Mouse (Mus musculus) stomach, postnatal 0 days (tissue): Measurements from ENCODE around the gene Pcsk5. TPM values are rescaled to one million over a fixed set of nuclear protein-coding genes. Genes with fewer than 3 reads are reported as not detected.

ENCODE experiments used
- ATAC-seq: fragments of 200-750 bp; cut with Nextera tagmentation; 2 replicates; pipeline ENCODE4 v1.8.0; 2017; ENCODE audit not compliant: low FRiP score, low TSS enrichment
- DNase-seq: peaks from one replicate; pipeline ENCODE4 v3.0.0-alpha.2; 2016; ENCODE audit warnings: low spot score
- H3K27ac ChIP-seq: fragments of 300-500 bp; sonication (generic); replicated peaks from 2 replicates; pipeline ENCODE4 v1.5.1; 2014; ENCODE audit warnings: mild to moderate bottlenecking, control low read depth
- H3K27me3 ChIP-seq: fragments of 300-500 bp; sonication (generic); 2 replicates; pipeline ENCODE4 v1.6.1; 2014; ENCODE audit warnings: low read length; ENCODE audit not compliant: control insufficient read depth, insufficient read depth
- H3K36me3 ChIP-seq: fragments of 300-500 bp; sonication (generic); 2 replicates; pipeline ENCODE4 v1.6.1; 2014; ENCODE audit warnings: low read length, mixed read lengths; ENCODE audit not compliant: control insufficient read depth, insufficient read depth
- H3K4me1 ChIP-seq: fragments of 300-500 bp; sonication (generic); replicated peaks from 2 replicates; pipeline ENCODE4 v1.6.1; 2014; ENCODE audit warnings: antibody characterized with exemption; ENCODE audit not compliant: control insufficient read depth, insufficient read depth
- H3K4me2 ChIP-seq: fragments of 300-500 bp; sonication (generic); replicated peaks from 2 replicates; pipeline ENCODE4 v1.6.1; 2014; ENCODE audit warnings: low read depth, mild to moderate bottlenecking, control low read depth, moderate library complexity
- H3K4me3 ChIP-seq: fragments of 300-500 bp; sonication (generic); 2 replicates; pipeline ENCODE4 v1.5.1; 2014; ENCODE audit warnings: low read depth, low read length, control low read depth
- H3K9ac ChIP-seq: fragments of 300-500 bp; sonication (generic); 2 replicates; pipeline ENCODE4 v1.6.1; 2014; ENCODE audit warnings: mild to moderate bottlenecking, low read length, control low read depth, mixed read lengths
- H3K9me3 ChIP-seq: fragments of 300-500 bp; sonication (generic); 2 replicates; pipeline ENCODE4 v1.6.1; 2016; ENCODE audit warnings: low read length; ENCODE audit not compliant: control insufficient read depth
- CTCF ChIP-seq: IDR thresholded peaks from 2 replicates; pipeline ENCODE4 v1.5.1; 2016; ENCODE audit warnings: antibody characterized with exemption, low read depth, mild to moderate bottlenecking, moderate library complexity
- EP300 ChIP-seq: optimal IDR thresholded peaks from 2 replicates; pipeline ENCODE3; 2016; ENCODE audit warnings: antibody characterized with exemption
- WGBS: fragments of 180-500 bp; shearing (Covaris S2); extraction: QIAGEN DNeasy Blood & Tissue Kit; methylation state at CpG from one replicate; pipeline ENCODE4 v1.1.7; 2014; 5-methylcytosine and 5-hydroxymethylcytosine counted together
- polyA plus RNA-seq: library from polyadenylated mRNA; unstranded; fragments of >200 nt; fragmentation: Nextera tagmentation; extraction: Ambion mirVana; gene quantifications from 2 replicates; pipeline ENCODE4 v1.2.1, GENCODE M21; 2015

Gene Pcsk5
- polyA plus RNA-seq, 1 experiment from 2014 or later: 4.3 TPM

GRCm38 (mm10) chr19:17691626-17692025 lies 145.8 kb downstream of the Pcsk5 start:
- 80% methylated on average over 6 of the region's 6 CpGs for WGBS
- DNase-seq (no peak), ATAC-seq (no peak)

GRCm38 (mm10) chr19:17678371-17678770 lies 159.1 kb downstream of the Pcsk5 start:
- DNase-seq (no peak), ATAC-seq (no peak)
- Histone ChIP-seq H3K4me2 (no peak overlapping the region), H3K27ac (no peak overlapping the region), H3K9ac (no peak overlapping the region), H3K9me3 (no peaks in the 10 kb centered on the region), H3K27me3 (no peaks in the 10 kb centered on the region), H3K4me1 (no peaks in the 10 kb centered on the region), H3K4me3 (no peak overlapping the region), H3K36me3 (no peaks in the 10 kb centered on the region)
- WGBS: 69% methylated on average over 7 of the region's 7 CpGs
- TF ChIP-seq CTCF: no peak
- TF ChIP-seq EP300: no peak

More at GRCm38 (mm10) chr19:17691626-17692025, 145.8 kb downstream of the Pcsk5 start:
- H3K27ac ChIP-seq: no peak overlapping the region
- no peaks in the 10 kb centered on the region for H3K4me1 ChIP-seq
- H3K9ac ChIP-seq: no peak overlapping the region
- H3K27me3 ChIP-seq: no peaks in the 10 kb centered on the region
- TF ChIP-seq CTCF (no peak), EP300 (no peak)
- H3K4me3 ChIP-seq: no peak overlapping the region
- no peaks in the 10 kb centered on the region for H3K9me3 ChIP-seq
- no peak overlapping the region for H3K4me2 ChIP-seq
- no peaks in the 10 kb centered on the region for H3K36me3 ChIP-seq

GRCm38 (mm10) chr19:17662676-17663075 lies 174.8 kb downstream of the Pcsk5 start:
- Histone ChIP-seq H3K27ac (no peak overlapping the region), H3K4me3 (no peak overlapping the region), H3K27me3 (no peaks in the 10 kb centered on the region), H3K9ac (no peak overlapping the region), H3K4me2 (no peak overlapping the region), H3K9me3 (no peaks in the 10 kb centered on the region), H3K4me1 (no peaks in the 10 kb centered on the region), H3K36me3 (no peaks in the 10 kb centered on the region)
- DNase-seq (no peak), ATAC-seq (no peak)
- no peak for TF ChIP-seq CTCF
- no peak for TF ChIP-seq EP300
- 85% methylated on average over 3 of the region's 3 CpGs for WGBS

GRCm38 (mm10) chr19:17662271-17662670 lies 175.2 kb downstream of the Pcsk5 start:
- no peaks in the 10 kb centered on the region for H3K9me3 ChIP-seq
- 89% methylated on average over 6 of the region's 6 CpGs for WGBS
- no peak for TF ChIP-seq CTCF
- no peak for TF ChIP-seq EP300

GRCm38 (mm10) chr19:17659321-17659720 lies 178.1 kb downstream of the Pcsk5 start:
- DNase-seq: no peak
- no peaks in the 10 kb centered on the region for H3K27me3 ChIP-seq
- no peak overlapping the region for H3K4me2 ChIP-seq
- H3K9me3 ChIP-seq: no peaks in the 10 kb centered on the region
- no peak for ATAC-seq
- no peaks in the 10 kb centered on the region for H3K36me3 ChIP-seq
- TF ChIP-seq EP300 (no peak), CTCF (no peak)
- no peak overlapping the region for H3K4me3 ChIP-seq
- WGBS: 59% methylated on average over 3 of the region's 3 CpGs
- no peaks in the 10 kb centered on the region for H3K4me1 ChIP-seq
- H3K9ac ChIP-seq: no peak overlapping the region
- no peak overlapping the region for H3K27ac ChIP-seq

More at GRCm38 (mm10) chr19:17662271-17662670, 175.2 kb downstream of the Pcsk5 start:
- no peaks in the 10 kb centered on the region for H3K36me3 ChIP-seq
- H3K9ac ChIP-seq: no peak overlapping the region
- no peak for ATAC-seq
- DNase-seq: no peak
- no peaks in the 10 kb centered on the region for H3K4me1 ChIP-seq
- no peaks in the 10 kb centered on the region for H3K27me3 ChIP-seq
- no peak overlapping the region for H3K4me3 ChIP-seq
- no peak overlapping the region for H3K27ac ChIP-seq
- no peak overlapping the region for H3K4me2 ChIP-seq

GRCm38 (mm10) chr19:17650831-17651502 lies 186.5 kb downstream of the Pcsk5 start:
- WGBS: 54% methylated on average over 5 of the region's 5 CpGs
- ATAC-seq (no peak), DNase-seq (no peak)
- Histone ChIP-seq H3K9ac (no peak overlapping the region), H3K36me3 (no peaks in the 10 kb centered on the region), H3K27ac (no peak overlapping the region), H3K9me3 (no peaks in the 10 kb centered on the region), H3K4me2 (no peak overlapping the region), H3K4me1 (no peaks in the 10 kb centered on the region), H3K4me3 (no peak overlapping the region), H3K27me3 (no peaks in the 10 kb centered on the region)
- no peak for TF ChIP-seq CTCF
- TF ChIP-seq EP300: no peak
